Mouse (Mus musculus) testis, adult 2 months (tissue): ENCODE results near the gene Ugt1a9. TPM values are rescaled to one million over a fixed set of nuclear protein-coding genes. Genes with fewer than 3 reads are reported as not detected.

Experiments used
- H3K27ac ChIP-seq: fragments of 200-500 bp; 2 replicates; pipeline ENCODE4 v1.5.1; 2012; ENCODE audit warnings: low read depth, low read length; ENCODE audit not compliant: control insufficient read depth, insufficient read depth
- H3K27me3 ChIP-seq: fragments of 200-500 bp; 2 replicates; pipeline ENCODE4 v1.6.1; 2012; ENCODE audit warnings: mild to moderate bottlenecking, low read length, moderate library complexity; ENCODE audit not compliant: control insufficient read depth, insufficient read depth
- H3K36me3 ChIP-seq: fragments of 200-500 bp; 2 replicates; pipeline ENCODE4 v1.6.1; 2012; ENCODE audit warnings: mild to moderate bottlenecking, low read length; ENCODE audit not compliant: control insufficient read depth, insufficient read depth
- H3K4me1 ChIP-seq: fragments of 200-500 bp; 2 replicates; pipeline ENCODE4 v1.6.1; 2012; ENCODE audit warnings: low read length; ENCODE audit not compliant: control insufficient read depth, insufficient read depth
- H3K4me3 ChIP-seq: fragments of 200-500 bp; 2 replicates; pipeline ENCODE4 v1.5.1; 2012; ENCODE audit warnings: low read depth, mild to moderate bottlenecking, low read length, moderate library complexity, mixed read lengths; ENCODE audit not compliant: control insufficient read depth
- CTCF ChIP-seq: fragments of 200-500 bp; IDR thresholded peaks from 2 replicates; pipeline ENCODE4 v1.5.1; 2012; ENCODE audit warnings: low read depth, mild to moderate bottlenecking, inconsistent platforms, low read length, moderate library complexity; ENCODE audit not compliant: control insufficient read depth, insufficient read depth, insufficient replicate concordance
- POLR2A ChIP-seq: fragments of 200-500 bp; IDR thresholded peaks from 2 replicates; pipeline ENCODE4 v1.6.1; 2012; ENCODE audit warnings: low read depth, mild to moderate bottlenecking, inconsistent platforms, low read length, moderate library complexity; ENCODE audit not compliant: control insufficient read depth
- polyA plus RNA-seq: library from polyadenylated mRNA; depleted of rRNA; stranded (reverse); fragments of >200 nt; gene quantifications from 2 replicates; pipeline ENCODE4 v1.2.3, GENCODE M21; 2012

Gene Ugt1a9
- polyA plus RNA-seq, 1 experiment: 0.06 TPM

GRCm38 (mm10) chr1:88255989-88256754, 185.6 kb downstream of the Ugt1a9 start:
- TF ChIP-seq POLR2A (no peak), CTCF (no peak)
- no peaks in the 10 kb centered on the region; the same call in 1 of the 2 replicates for H3K4me1 ChIP-seq
- no peak overlapping the region for H3K27ac ChIP-seq
- H3K4me3 ChIP-seq: no peak overlapping the region
- peaks cover 1% of the 10 kb centered on the region; the same call in 1 of the 2 replicates for H3K36me3 ChIP-seq
- H3K27me3 ChIP-seq: no peaks in the 10 kb centered on the region

- no peaks in the 10 kb centered on the region for H3K27me3 ChIP-seq
- peaks cover 1% of the 10 kb centered on the region; the same call in 1 of the 2 replicates for H3K36me3 ChIP-seq
- no peak overlapping the region for H3K27ac ChIP-seq
- no peaks in the 10 kb centered on the region; the same call in 1 of the 2 replicates for H3K4me1 ChIP-seq
- TF ChIP-seq CTCF (no peak), POLR2A (no peak)
- H3K4me3 ChIP-seq: no peak overlapping the region
These were observed 186.5 kb downstream of the Ugt1a9 start for GRCm38 (mm10) chr1:88256886-88257663.

- Histone ChIP-seq H3K27me3 (no peaks in the 10 kb centered on the region), H3K4me1 (no peaks in the 10 kb centered on the region; the same call in 1 of the 2 replicates), H3K36me3 (peaks cover 1% of the 10 kb centered on the region; the same call in 1 of the 2 replicates), H3K4me3 (no peak overlapping the region), H3K27ac (no peak overlapping the region)
- no peak for TF ChIP-seq CTCF
- TF ChIP-seq POLR2A: no peak
These were observed 187.1 kb downstream of the Ugt1a9 start for GRCm38 (mm10) chr1:88257681-88258080.

DNA sequence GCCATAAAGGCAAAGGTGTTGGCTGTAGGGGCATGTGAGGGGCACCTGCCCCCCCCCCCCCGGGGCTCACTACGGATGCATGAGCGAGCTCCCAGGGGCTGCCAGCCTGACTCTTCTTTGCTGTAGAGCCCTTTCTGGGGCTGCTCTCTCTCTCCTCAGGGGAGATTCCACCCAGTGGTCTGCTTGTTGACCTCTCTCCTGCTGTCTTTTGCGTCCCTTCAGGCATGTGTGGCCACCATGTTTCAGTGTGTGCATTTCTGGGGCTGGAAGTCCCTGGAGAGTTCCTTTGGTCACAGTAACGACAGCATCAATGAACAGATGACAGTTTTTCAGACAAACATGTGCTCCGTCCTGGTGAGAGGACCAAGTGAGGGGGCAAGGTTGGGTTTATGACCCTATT, 187.8 kb downstream of the Ugt1a9 start:
- Histone ChIP-seq H3K27me3 (no peaks in the 10 kb centered on the region), H3K4me3 (no peak overlapping the region), H3K36me3 (peaks cover 2% of the 10 kb centered on the region; the same call in 1 of the 2 replicates), H3K4me1 (no peaks in the 10 kb centered on the region; the same call in 1 of the 2 replicates), H3K27ac (no peak overlapping the region)
- TF ChIP-seq CTCF: no peak
- TF ChIP-seq POLR2A: no peak

- TF ChIP-seq POLR2A (no peak), CTCF (no peak)
- no peaks in the 10 kb centered on the region for H3K27me3 ChIP-seq
- H3K36me3 ChIP-seq: peaks cover 7% of the 10 kb centered on the region
- H3K4me1 ChIP-seq: no peaks in the 10 kb centered on the region; the same call in 1 of the 2 replicates
- H3K4me3 ChIP-seq: no peak overlapping the region
- H3K27ac ChIP-seq: no peak overlapping the region
These were observed 188.5 kb downstream of the Ugt1a9 start for GRCm38 (mm10) chr1:88258881-88259642.

DNA sequence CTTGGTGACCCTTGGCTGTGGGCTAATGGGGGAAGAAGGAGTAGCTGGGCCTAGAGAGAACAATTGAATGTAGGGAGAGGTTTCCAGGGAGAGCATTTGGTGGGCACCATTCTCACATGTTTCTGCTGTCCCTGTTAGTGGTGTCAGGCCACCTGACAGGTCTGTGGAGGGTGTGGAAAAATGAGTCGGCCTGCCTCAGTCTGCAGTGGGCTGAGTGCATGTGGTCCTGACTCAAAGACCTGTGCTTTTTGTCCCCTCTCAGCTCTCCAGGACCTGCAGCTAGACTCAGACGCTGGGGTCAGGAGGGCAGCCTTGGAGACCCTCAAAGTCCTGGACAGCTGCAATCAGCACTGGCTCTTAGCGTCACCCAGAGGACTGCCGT, 189.0 kb downstream of the Ugt1a9 start:
- no peaks in the 10 kb centered on the region for H3K27me3 ChIP-seq
- TF ChIP-seq CTCF (no peak), POLR2A (no peak)
- no peaks in the 10 kb centered on the region; the same call in 1 of the 2 replicates for H3K4me1 ChIP-seq
- H3K27ac ChIP-seq: no peak overlapping the region
- peaks cover 10% of the 10 kb centered on the region for H3K36me3 ChIP-seq
- H3K4me3 ChIP-seq: no peak overlapping the region

DNA sequence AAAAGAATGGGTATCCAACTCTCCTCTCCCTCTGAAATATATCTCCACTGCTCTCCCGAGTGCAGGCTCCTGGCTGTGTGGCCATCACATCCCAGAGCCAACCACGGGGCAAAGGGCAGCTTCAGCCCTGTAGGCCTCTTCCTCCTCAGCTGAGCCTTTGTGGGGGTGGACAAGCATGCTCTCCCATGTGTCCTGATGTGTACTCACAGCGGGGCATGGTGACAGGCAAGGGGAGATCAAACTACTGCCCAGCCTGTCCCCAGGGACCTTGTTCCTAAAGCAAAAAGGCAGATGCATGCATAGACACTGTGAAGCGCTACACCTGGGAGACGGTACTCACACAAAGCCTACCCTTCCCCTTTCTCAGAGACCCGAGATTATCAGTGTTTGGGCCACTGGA, 189.5 kb downstream of the Ugt1a9 start:
- Histone ChIP-seq H3K27me3 (no peaks in the 10 kb centered on the region), H3K4me1 (no peaks in the 10 kb centered on the region; the same call in 1 of the 2 replicates), H3K4me3 (peak overlapping the region; percentile 6), H3K36me3 (peaks cover 11% of the 10 kb centered on the region), H3K27ac (no peak overlapping the region)
- no peak for TF ChIP-seq POLR2A
- TF ChIP-seq CTCF: no peak
